Mouse (Mus musculus) heart, adult 2 months (tissue): ENCODE results near the gene Abcc2.

Experiments
- CTCF ChIP-seq: fragments of 200-600 bp; IDR thresholded peaks from 2 replicates; pipeline ENCODE4 v1.8.1; 2022; ENCODE audit warnings: antibody characterized with exemption, mild to moderate bottlenecking, moderate library complexity
- POLR2A ChIP-seq: fragments of 200-500 bp; IDR thresholded peaks from 2 replicates; pipeline ENCODE4 v1.6.1; 2011; ENCODE audit warnings: mild to moderate bottlenecking, low read depth, low read length, control low read depth; ENCODE audit not compliant: insufficient read depth

DNA sequence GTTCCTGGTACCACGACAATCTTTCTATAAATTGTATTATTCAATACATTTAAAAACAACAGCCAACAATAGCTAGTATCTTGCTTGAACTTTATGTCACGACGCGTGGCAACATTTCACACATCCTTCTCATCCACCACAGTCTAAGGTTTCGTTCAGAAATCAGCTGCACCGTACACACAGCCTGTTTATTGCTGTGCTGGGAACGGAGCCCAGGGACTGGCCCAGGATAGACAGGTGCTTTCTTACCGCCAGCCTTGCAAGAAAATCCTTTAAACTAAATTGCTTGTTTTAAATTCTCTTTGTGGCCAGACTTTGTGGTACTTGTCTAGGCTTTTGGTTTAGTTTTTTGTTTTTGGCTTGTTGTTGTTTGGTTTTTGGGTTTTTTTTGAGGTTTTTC, 95.4 kb downstream of the Abcc2 start:
- TF ChIP-seq POLR2A (no peak), CTCF (no peak)
